Mouse (Mus musculus): ENCODE data around the gene Carf. TPM values are rescaled to one million over a fixed set of nuclear protein-coding genes. Genes with fewer than 3 reads are reported as not detected.

Gene Carf
- polyA plus RNA-seq, 1 experiment from 2014 or later = 5.7 TPM

GRCm38 (mm10) chr1:60180784-60181221, 82.8 kb downstream of the Carf start:
- Histone ChIP-seq H3K9ac (peak overlapping the region; percentile 84), H3K9me3 (no peaks in the 10 kb centered on the region), H3K27ac (peak overlapping the region; percentile 98), H3K4me1 (peaks cover 9% of the 10 kb centered on the region), H3K4me2 (peak overlapping the region; percentile 59), H3K36me3 (no peaks in the 10 kb centered on the region), H3K4me3 (peak overlapping the region; percentile 87), H3K27me3 (no peaks in the 10 kb centered on the region)
- WGBS = 0% methylated on average over 30 of the region's 30 CpGs
- ATAC-seq (ENCODE audit: borderline replicate concordance, extremely low read depth, low FRiP score, low TSS enrichment) = peak; percentile 87

GRCm38 (mm10) chr1:60188454-60188853, 90.4 kb downstream of the Carf start:
- no peak overlapping the region for H3K4me2 ChIP-seq
- no peak overlapping the region for H3K27ac ChIP-seq
- no peaks in the 10 kb centered on the region for H3K4me1 ChIP-seq
- no peaks in the 10 kb centered on the region for H3K9me3 ChIP-seq
- H3K36me3 ChIP-seq = no peaks in the 10 kb centered on the region
- no peaks in the 10 kb centered on the region for H3K27me3 ChIP-seq
- no peak overlapping the region for H3K4me3 ChIP-seq
- H3K9ac ChIP-seq = no peak overlapping the region
- ATAC-seq (ENCODE audit: borderline replicate concordance, extremely low read depth, low FRiP score, low TSS enrichment) = no peak

- Histone ChIP-seq H3K36me3 (peaks cover 23% of the 10 kb centered on the region), H3K27ac (no peak overlapping the region), H3K27me3 (no peaks in the 10 kb centered on the region), H3K4me2 (no peak overlapping the region), H3K4me1 (no peaks in the 10 kb centered on the region), H3K9me3 (no peaks in the 10 kb centered on the region), H3K4me3 (no peak overlapping the region), H3K9ac (no peak overlapping the region)
- 79% methylated on average over 3 of the region's 3 CpGs for WGBS
- no peak for ATAC-seq (ENCODE audit: borderline replicate concordance, extremely low read depth, low FRiP score, low TSS enrichment)
Measured at GRCm38 (mm10) chr1:60196813-60197212, 98.8 kb downstream of the Carf start.

GRCm38 (mm10) chr1:60199006-60199405, 101.0 kb downstream of the Carf start:
- Histone ChIP-seq H3K9ac (no peak overlapping the region), H3K4me2 (no peak overlapping the region), H3K27ac (no peak overlapping the region), H3K4me1 (no peaks in the 10 kb centered on the region), H3K4me3 (no peak overlapping the region), H3K9me3 (no peaks in the 10 kb centered on the region), H3K27me3 (no peaks in the 10 kb centered on the region), H3K36me3 (peaks cover 45% of the 10 kb centered on the region)
- no peak for ATAC-seq (ENCODE audit: borderline replicate concordance, extremely low read depth, low FRiP score, low TSS enrichment)
- WGBS = 64% methylated on average over 4 of the region's 4 CpGs

Other genes with a start within 250 kb of the Carf start
- 10.8 and 13.1 TPM in 2 replicates for gene Fam117b, start 185.2 kb upstream of the Carf start, polyA plus RNA-seq (2015; fragmentation: Nextera tagmentation; extraction: Ambion mirVana)
- gene Ica1l, start 55.1 kb upstream of the Carf start, polyA plus RNA-seq (2015; fragmentation: Nextera tagmentation; extraction: Ambion mirVana) = 0.46 and 0.83 TPM in 2 replicates
- gene Wdr12, start 398 bp downstream of the Carf start, polyA plus RNA-seq (2015; fragmentation: Nextera tagmentation; extraction: Ambion mirVana) = 48.4 and 49.1 TPM in 2 replicates
- gene Nbeal1, start 82.4 kb downstream of the Carf start, polyA plus RNA-seq (2015; fragmentation: Nextera tagmentation; extraction: Ambion mirVana) = 7.8 and 9.6 TPM in 2 replicates
- gene Cyp20a1, start 245.1 kb downstream of the Carf start, polyA plus RNA-seq (2015; fragmentation: Nextera tagmentation; extraction: Ambion mirVana) = 30.7 and 33.9 TPM in 2 replicates